Mouse (Mus musculus) erythroblast, embryonic 14.5 days (primary cell): Measurements from ENCODE around the gene Ugt2a2.

Experiments used
- GATA1 ChIP-seq: IDR thresholded peaks from 2 replicates; pipeline ENCODE4 v1.6.1; 2012; ENCODE audit warnings: low read length, inconsistent platforms, mixed read lengths
- TAL1 ChIP-seq: IDR thresholded peaks from 3 replicates; pipeline ENCODE4 v1.6.1; 2012; ENCODE audit warnings: low read length, inconsistent platforms, mixed read lengths

- no peak for TF ChIP-seq GATA1
- no peak for TF ChIP-seq TAL1
These were observed 26.5 kb downstream of the Ugt2a2 start for GRCm38 (mm10) chr5:87455519-87455918.
